Mouse (Mus musculus) erythroblast, embryonic 14.5 days (primary cell): ENCODE data around the gene Olfr859.

Experiments
- GATA1 ChIP-seq: IDR thresholded peaks from 2 replicates; pipeline ENCODE4 v1.6.1; 2012; ENCODE audit warnings: low read length, inconsistent platforms, mixed read lengths
- TAL1 ChIP-seq: IDR thresholded peaks from 3 replicates; pipeline ENCODE4 v1.6.1; 2012; ENCODE audit warnings: low read length, inconsistent platforms, mixed read lengths

DNA sequence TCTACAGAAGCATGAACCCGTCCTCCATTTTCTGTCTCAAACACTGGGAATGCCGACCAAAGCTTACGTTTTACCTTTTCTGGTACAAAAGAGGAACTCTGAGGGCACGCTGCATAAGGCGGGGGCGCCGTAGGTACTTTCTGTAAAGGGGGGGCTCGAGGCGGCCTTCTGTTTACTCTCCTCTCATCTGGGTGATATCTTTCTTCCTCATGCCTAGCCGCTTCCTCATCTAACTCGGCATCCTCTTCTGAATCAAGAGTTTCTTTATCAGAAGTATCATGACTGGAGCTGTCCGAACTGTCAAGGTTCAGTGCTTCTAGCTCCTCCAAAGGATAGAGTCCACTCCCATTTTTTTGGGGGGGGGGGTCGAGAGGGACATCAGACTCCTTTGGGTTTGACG lies 35.6 kb upstream of the Olfr859 start:
- TF ChIP-seq GATA1: no peak
- TF ChIP-seq TAL1: no peak
